Mouse (Mus musculus): ENCODE data around the gene Rnf216.

Gene Rnf216

GRCm38 (mm10) chr5:142998171-142998570 is 114.6 kb downstream of the Rnf216 start:
- no peak for DNase-seq

- DNase-seq = no peak
These were observed 115.3 kb downstream of the Rnf216 start for GRCm38 (mm10) chr5:142997526-142997925.

- DNase-seq = no peak
These were observed 118.0 kb downstream of the Rnf216 start for GRCm38 (mm10) chr5:142994746-142995145.

- DNase-seq = no peak
These were observed 123.6 kb downstream of the Rnf216 start for GRCm38 (mm10) chr5:142989167-142989566.

GRCm38 (mm10) chr5:142988520-142988919 is 124.3 kb downstream of the Rnf216 start:
- DNase-seq = peak; percentile 77 to 84

GRCm38 (mm10) chr5:142984271-142984670 is 128.5 kb downstream of the Rnf216 start:
- no peak for DNase-seq

- DNase-seq = no peak
These were observed 129.6 kb downstream of the Rnf216 start for GRCm38 (mm10) chr5:142983174-142983573.

- no peak for DNase-seq
These were observed 130.6 kb downstream of the Rnf216 start for GRCm38 (mm10) chr5:142982046-142982801.

- DNase-seq = peak; percentile 39 to 43
These were observed 136.3 kb downstream of the Rnf216 start for GRCm38 (mm10) chr5:142976516-142976915.

- DNase-seq = peak; percentile 61 to 74
These were observed 138.1 kb downstream of the Rnf216 start for GRCm38 (mm10) chr5:142974598-142975121.

- no peak for DNase-seq
These were observed 138.8 kb downstream of the Rnf216 start for GRCm38 (mm10) chr5:142973971-142974370.

GRCm38 (mm10) chr5:142968411-142968810 is 144.4 kb downstream of the Rnf216 start:
- DNase-seq = no peak

- DNase-seq = no peak
These were observed 148.1 kb downstream of the Rnf216 start for GRCm38 (mm10) chr5:142964650-142965049.

- no peak for DNase-seq
These were observed 148.9 kb downstream of the Rnf216 start for GRCm38 (mm10) chr5:142963705-142964494.

GRCm38 (mm10) chr5:142963003-142963704 is 149.6 kb downstream of the Rnf216 start:
- no peak for DNase-seq

- DNase-seq = no peak
These were observed 150.3 kb downstream of the Rnf216 start for GRCm38 (mm10) chr5:142962444-142962961.

GRCm38 (mm10) chr5:142961881-142962443 is 150.8 kb downstream of the Rnf216 start:
- DNase-seq = peak; percentile 44 to 51

- no peak for DNase-seq
These were observed 151.4 kb downstream of the Rnf216 start for GRCm38 (mm10) chr5:142961398-142961880.

- peak in 1 of 2 experiments; percentile 24 for DNase-seq
These were observed 152.0 kb downstream of the Rnf216 start for GRCm38 (mm10) chr5:142960775-142961271.

GRCm38 (mm10) chr5:142959576-142960556 is 152.9 kb downstream of the Rnf216 start, which contains the start of gene Fscn1:
Fscn1 (plus strand) TSS chr5:142960343.
- peak; percentile 80 to 87 for DNase-seq

- no peak for DNase-seq
These were observed 153.6 kb downstream of the Rnf216 start for GRCm38 (mm10) chr5:142959156-142959555.
